Mouse (Mus musculus) mouse embryonic stem cell (cell line): ENCODE results near the gene Lipa.

Source experiments
- in situ Hi-C, 2 experiments: fragments of 300-500 bp; cut with MboI; formaldehyde crosslinking; loops; 1 replicate in 1 of 2; 3 replicates in 1 of 2; pipeline ENCODE4 v1.14.3; 2019 to 2020; ENCODE audit warnings: low sequenced_read_pairs in 2 of 2, low pct_unique_long_range_greater_than_20kb in 1 of 2, mixed read lengths in 1 of 2; ENCODE audit not compliant: unreplicated experiment in 1 of 2

Gene Lipa

DNA sequence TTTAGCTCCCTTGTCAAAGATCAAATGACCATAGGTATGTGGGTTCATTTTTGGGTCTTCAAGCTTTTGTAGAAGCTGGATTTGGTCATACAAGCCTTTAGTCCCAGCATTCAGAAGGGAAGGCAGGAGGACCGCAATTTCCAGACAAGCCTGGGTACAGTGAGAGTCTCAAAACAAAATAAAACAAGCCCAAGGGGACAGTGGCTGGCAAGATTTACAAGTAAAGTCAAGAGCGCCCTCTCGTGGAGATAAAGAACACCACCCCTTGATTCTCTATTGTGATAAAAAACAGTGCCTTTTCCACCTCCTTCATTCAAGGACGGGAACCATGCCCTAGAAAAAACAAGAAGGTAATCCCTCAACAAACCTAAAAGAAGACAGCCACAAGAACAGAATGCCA lies 43.7 kb downstream of the Lipa start:
- in situ Hi-C loops = loop anchor here in 1 of 2 experiments (25.0 kb wide), 1 partner anchor 246 kb away; no protein-coding TSS in a partner anchor

- in situ Hi-C loops = loop anchor here in 1 of 2 experiments (25.0 kb wide), 1 partner anchor 238 kb away; no protein-coding TSS in a partner anchor
These were observed 52.0 kb downstream of the Lipa start, which contains the start of gene Ch25h for GRCm38 (mm10) chr19:34474991-34475971. Ch25h (minus strand) TSS chr19:34475164.

- in situ Hi-C loops = no loop called here
These were observed 52.9 kb downstream of the Lipa start for GRCm38 (mm10) chr19:34474228-34474990.

DNA sequence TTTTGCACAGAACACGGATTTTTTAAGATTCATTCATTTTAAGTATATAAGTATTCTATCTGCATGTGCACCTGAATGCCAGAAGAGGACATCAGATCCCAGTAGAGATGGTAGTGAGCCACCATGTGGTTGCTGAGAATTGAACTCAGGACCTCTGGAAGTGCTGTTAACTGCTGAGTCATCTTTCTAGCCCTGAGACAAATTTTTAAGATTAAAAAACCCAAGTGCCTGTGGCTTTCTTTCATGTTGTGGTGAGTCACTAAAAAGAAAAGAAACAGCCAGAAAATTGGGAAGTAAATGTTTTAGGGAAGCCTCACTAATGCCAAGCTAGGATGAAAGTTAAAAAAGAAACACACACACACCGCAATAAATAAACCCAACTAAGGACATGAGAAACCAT lies 55.6 kb downstream of the Lipa start:
- in situ Hi-C loops = no loop called here

GRCm38 (mm10) chr19:34468794-34469193 lies 58.5 kb downstream of the Lipa start:
- in situ Hi-C loops = no loop called here

DNA sequence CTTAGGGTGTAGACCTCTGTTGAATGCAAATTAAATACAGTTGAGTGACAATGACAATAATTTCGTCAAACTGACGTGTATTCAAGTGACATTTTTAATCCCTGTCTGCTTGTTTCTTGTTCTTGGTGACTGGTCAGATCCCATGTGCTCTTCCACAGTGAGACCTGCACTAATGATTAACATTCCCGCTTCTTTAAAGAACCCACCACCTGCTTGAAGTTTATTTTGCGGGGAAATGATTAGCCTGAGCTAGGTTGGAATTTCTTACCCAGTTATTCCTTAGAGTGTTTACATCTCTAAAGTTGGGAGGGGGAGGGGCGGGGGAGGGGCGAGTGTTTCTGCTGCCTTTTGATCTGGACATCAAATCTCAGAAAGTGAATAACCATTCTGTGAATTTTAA lies 59.1 kb downstream of the Lipa start:
- in situ Hi-C loops = no loop called here

GRCm38 (mm10) chr19:34464453-34464852 lies 62.8 kb downstream of the Lipa start:
- in situ Hi-C loops = no loop called here

- in situ Hi-C loops = no loop called here
These were observed 65.7 kb downstream of the Lipa start for GRCm38 (mm10) chr19:34461451-34462019.

DNA sequence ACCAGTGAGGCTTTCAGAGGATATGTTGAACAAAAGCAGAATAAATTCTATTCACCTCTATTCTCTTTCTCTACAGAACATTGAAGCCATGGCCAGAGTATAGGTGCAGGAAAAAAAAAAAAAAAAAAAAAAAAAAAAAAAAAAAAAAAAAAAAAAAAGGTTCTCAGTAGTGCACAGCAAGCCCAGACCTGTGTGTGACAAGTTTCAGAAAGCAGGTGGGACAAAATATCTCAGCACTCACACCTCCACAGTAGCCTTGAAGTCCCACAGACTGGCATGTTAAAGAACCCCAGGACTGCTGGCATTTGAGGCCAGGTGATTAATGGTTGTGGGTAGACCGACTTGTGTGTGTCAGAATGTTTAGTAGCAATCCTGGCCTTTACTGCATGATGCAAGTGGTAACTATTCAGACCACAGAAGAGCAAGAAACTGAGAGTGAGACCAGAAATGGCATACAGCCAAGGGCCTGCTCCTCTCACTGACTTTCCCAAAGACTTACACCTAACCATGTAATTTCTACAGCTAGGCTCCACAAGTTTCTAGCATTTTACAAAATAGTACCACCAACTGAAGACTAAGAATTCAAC lies 76.4 kb downstream of the Lipa start:
- in situ Hi-C loops = no loop called here

DNA sequence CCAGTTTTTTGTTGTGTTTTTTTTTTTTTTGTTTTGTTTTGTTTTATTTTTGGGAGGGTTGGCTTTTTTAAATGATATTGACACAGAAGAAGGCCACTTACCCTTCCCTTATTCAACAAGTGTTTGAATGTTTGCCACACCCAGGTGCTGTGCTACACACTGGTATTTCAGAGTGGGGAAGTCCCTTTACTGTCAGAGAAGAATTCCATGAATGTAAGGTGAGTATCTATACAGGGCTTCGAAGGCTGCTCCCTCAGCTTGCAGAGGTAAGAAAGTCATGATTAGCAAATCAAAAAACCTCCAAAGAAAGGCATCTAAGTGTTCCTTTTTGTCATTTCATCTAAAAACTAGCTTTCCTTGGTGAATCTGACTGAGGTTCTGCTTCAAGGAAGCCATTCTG lies 78.4 kb downstream of the Lipa start:
- in situ Hi-C loops = no loop called here

GRCm38 (mm10) chr19:34445410-34446012 lies 81.8 kb downstream of the Lipa start:
- in situ Hi-C loops = no loop called here

GRCm38 (mm10) chr19:34444785-34445184 lies 82.5 kb downstream of the Lipa start:
- in situ Hi-C loops = no loop called here
